Mouse (Mus musculus) left cerebral cortex, adult 2 months (tissue): ENCODE data around the gene Dicer1. TPM values are rescaled to one million over a fixed set of nuclear protein-coding genes. Genes with fewer than 3 reads are reported as not detected.
A peak's percentile ranks its signal among the peaks of the same experiment; 100 is the strongest.

ENCODE experiments used
- DNase-seq, 2 experiments: peaks; one replicate each; pipeline ENCODE4 v3.0.0; 2021 to 2022; ENCODE audit warnings: low spot score in 2 of 2, mixed read lengths in 1 of 2; ENCODE audit errors: extremely low spot score in 1 of 2
- H3K27ac ChIP-seq: fragments of 200-600 bp; 2 replicates; pipeline ENCODE4 v1.8.1; 2022
- H3K4me3 ChIP-seq: fragments of 200-600 bp; 2 replicates; pipeline ENCODE4 v1.8.1; 2022
- CTCF ChIP-seq: fragments of 200-600 bp; IDR thresholded peaks from 2 replicates; pipeline ENCODE4 v1.8.1; 2022; ENCODE audit warnings: antibody characterized with exemption, mild to moderate bottlenecking, moderate library complexity
- intact Hi-C: fragments of 180-260 bp; cut with DNase I; formaldehyde crosslinking; loops from one replicate; pipeline ENCODE4 v1.15.1; 2025
- long read RNA-seq, 2 experiments: library from polyadenylated mRNA; stranded (forward); transcript quantifications; one replicate each; pipeline ENCODE4 v2.0.0; 2021; ENCODE audit warnings: borderline mapping rate in 2 of 2
- total RNA-seq, 2 experiments: library from RNA; stranded (reverse); gene quantifications; 2 replicates each; pipeline ENCODE4 v1.2.3; 2021

Dicer1 gene
- total RNA-seq = 10 to 100 TPM; 38.9 to 42.7 TPM
- long read RNA-seq, experiment 1, full-length matches to known transcripts = 1 of 7 reads
- long read RNA-seq, experiment 1, partial matches to known transcripts = 1 of 7 reads
- long read RNA-seq, experiment 1, other reads (novel, unspliced or antisense) = 5 of 7 reads
- long read RNA-seq, experiment 2, partial matches to known transcripts = 0 of 7 reads
- long read RNA-seq, experiment 2, other reads (novel, unspliced or antisense) = 7 of 7 reads

- DNase-seq = peak; percentile 98 to 100
- Histone ChIP-seq H3K27ac (peak within 1 kb of the TSS; percentile 93), H3K4me3 (peak within 1 kb of the TSS; percentile 92)
- intact Hi-C loops = loop anchor here (5.0 kb wide), 1 partner anchor 280 kb away; the partner anchor contains the start of gene Glrx5
- TF ChIP-seq CTCF = no peak; the same call in 1 of the 2 replicates
Measured at GRCm38 (mm10) chr12:104751814-104752765, at the start of gene Dicer1. Dicer1 (minus strand) TSS chr12:104751952.

- intact Hi-C loops = no loop called here
- Histone ChIP-seq H3K4me3 (no peak overlapping the region), H3K27ac (no peak overlapping the region)
- peak; percentile 29 for TF ChIP-seq CTCF
- DNase-seq = no peak
Measured at GRCm38 (mm10) chr12:104799365-104799764, 47.6 kb upstream of the Dicer1 start.

GRCm38 (mm10) chr12:104797905-104798304 lies 46.2 kb upstream of the Dicer1 start:
- Histone ChIP-seq H3K27ac (no peak overlapping the region), H3K4me3 (no peak overlapping the region)
- no peak for TF ChIP-seq CTCF
- intact Hi-C loops = no loop called here
- no peak for DNase-seq

- no peak overlapping the region for H3K27ac ChIP-seq
- no peak overlapping the region for H3K4me3 ChIP-seq
- intact Hi-C loops = no loop called here
- TF ChIP-seq CTCF = peak; percentile 37
- no peak for DNase-seq
Measured at GRCm38 (mm10) chr12:104796635-104797378, 45.1 kb upstream of the Dicer1 start.

GRCm38 (mm10) chr12:104794957-104795356 lies 43.2 kb upstream of the Dicer1 start:
- Histone ChIP-seq H3K27ac (peak overlapping the region; percentile 17; the same call in 1 of the 2 replicates), H3K4me3 (no peak overlapping the region)
- intact Hi-C loops = no loop called here
- TF ChIP-seq CTCF = no peak
- no peak for DNase-seq

GRCm38 (mm10) chr12:104793486-104793885 lies 41.7 kb upstream of the Dicer1 start:
- Histone ChIP-seq H3K4me3 (no peak overlapping the region), H3K27ac (no peak overlapping the region)
- intact Hi-C loops = no loop called here
- no peak for DNase-seq
- no peak for TF ChIP-seq CTCF

- no peak for DNase-seq
- Histone ChIP-seq H3K4me3 (no peak overlapping the region), H3K27ac (no peak overlapping the region)
- no peak for TF ChIP-seq CTCF
- intact Hi-C loops = no loop called here
Measured at GRCm38 (mm10) chr12:104777603-104778002, 25.9 kb upstream of the Dicer1 start.

GRCm38 (mm10) chr12:104771941-104772340 lies 20.2 kb upstream of the Dicer1 start:
- TF ChIP-seq CTCF = peak; percentile 45
- H3K27ac ChIP-seq = no peak overlapping the region
- DNase-seq = no peak
- intact Hi-C loops = loop anchor here (2.0 kb wide), 1 partner anchor 167 kb away; no protein-coding TSS in a partner anchor
- no peak overlapping the region for H3K4me3 ChIP-seq

GRCm38 (mm10) chr12:104769201-104769785 lies 17.5 kb upstream of the Dicer1 start:
- Histone ChIP-seq H3K4me3 (no peak overlapping the region), H3K27ac (no peak overlapping the region)
- intact Hi-C loops = no loop called here
- no peak for TF ChIP-seq CTCF
- no peak for DNase-seq

GRCm38 (mm10) chr12:104767183-104767582 lies 15.4 kb upstream of the Dicer1 start:
- DNase-seq = no peak
- Histone ChIP-seq H3K27ac (no peak overlapping the region), H3K4me3 (no peak overlapping the region)
- intact Hi-C loops = no loop called here
- TF ChIP-seq CTCF = peak; percentile 54

- H3K4me3 ChIP-seq = no peak overlapping the region
- H3K27ac ChIP-seq = no peak overlapping the region
- DNase-seq = no peak
- TF ChIP-seq CTCF = no peak
- intact Hi-C loops = no loop called here
Measured at GRCm38 (mm10) chr12:104765761-104766160, 14.0 kb upstream of the Dicer1 start.
